Mouse (Mus musculus): ENCODE data around the gene Adat2. TPM values are rescaled to one million over a fixed set of nuclear protein-coding genes. Genes with fewer than 3 reads are reported as not detected.

Adat2 gene
- 1 to 10 TPM; 3.2 to 4.8 TPM for total RNA-seq (2021)
- polyA plus RNA-seq (2012; rRNA removed): 1.4 and 1.6 TPM in 2 replicates
- long read RNA-seq, partial matches to known transcripts: 0 of 3 reads
- long read RNA-seq, other reads (novel, unspliced or antisense): 0 of 3 reads

DNA sequence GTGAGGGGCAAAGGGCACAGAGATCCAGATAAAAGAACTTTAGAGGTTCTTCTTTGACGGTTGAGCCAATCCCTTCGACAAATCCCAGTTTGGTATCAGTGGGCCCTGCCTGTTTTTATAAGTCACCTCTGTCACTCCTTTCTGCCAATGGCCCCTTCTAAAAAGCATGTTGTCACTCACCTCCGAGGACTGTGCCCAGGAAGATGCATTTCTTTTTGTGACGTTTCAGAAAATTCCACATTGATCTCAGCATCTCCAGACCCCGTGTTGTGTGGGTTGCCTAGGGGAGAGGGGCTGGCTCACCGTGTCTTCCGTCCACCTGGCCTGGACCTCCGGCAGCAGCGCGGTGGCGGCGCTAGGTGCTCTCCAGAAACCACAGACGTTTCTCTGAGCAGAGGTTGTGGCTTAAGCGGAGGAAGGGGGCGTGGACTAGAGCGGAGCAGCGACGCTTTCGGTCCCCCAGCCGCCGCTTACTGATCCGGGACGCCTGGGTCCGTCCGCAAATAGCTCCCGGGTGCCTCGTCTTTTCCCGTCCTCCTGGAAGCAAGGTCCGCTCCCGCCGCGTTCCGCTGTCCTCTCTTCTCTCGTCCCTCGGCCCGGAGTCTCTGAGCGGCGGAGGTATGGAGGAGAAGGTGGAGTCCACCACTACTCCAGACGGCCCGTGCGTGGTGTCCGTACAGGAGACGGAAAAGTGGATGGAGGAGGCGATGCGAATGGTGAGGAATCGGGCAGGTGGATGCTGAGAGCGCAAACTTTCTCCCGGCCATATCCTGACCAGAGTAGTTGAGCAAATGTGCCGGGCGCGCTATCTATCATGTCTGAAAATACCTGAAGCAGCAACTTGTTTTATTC lies at the start of gene Adat2, which contains the start of gene Pex3:
Gene Adat2, plus strand, starts transcription at position 249 of the 852 bp plus-strand sequence.
Gene Pex3, minus strand, starts transcription at position 497 of the 852 bp plus-strand sequence.
- peak; percentile 93 for DNase-seq

DNA sequence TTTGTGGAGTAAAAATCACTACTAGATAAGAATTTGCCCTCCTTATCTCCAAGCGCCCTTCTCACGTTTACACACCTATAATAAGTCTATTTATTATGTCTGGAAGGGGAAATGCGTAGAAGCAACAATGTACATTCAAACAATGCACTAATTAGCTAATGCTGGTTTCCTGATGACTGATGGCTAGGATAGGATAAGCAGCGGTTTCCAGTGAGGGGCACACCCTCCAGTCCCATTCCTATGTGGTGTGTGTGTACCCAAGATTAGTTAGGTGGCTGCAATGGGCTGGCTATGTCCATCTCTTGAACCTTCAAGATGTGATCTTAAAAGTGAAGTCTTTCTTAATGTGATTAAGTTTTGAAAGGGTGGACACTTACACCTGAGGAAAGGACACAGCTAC lies 30.8 kb upstream of the Adat2 start:
- no peak for DNase-seq

DNA sequence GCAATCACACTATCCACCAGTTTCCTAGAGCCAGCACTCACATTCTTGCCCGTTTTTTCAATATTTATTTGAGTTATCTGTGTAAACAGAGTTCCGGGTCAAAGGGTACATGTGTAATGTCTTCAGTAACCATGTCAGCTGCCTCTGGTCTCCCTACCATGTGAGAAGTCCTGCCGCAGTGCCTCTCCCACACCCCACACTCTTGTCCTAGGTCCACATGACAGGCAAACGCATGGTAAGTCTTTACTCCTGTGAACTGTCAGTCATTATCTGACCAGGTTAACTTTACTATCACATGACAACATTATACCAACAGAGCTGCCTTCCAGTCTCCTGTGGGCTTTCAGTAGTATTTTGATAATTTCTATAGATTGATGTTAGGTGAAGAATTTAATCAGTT lies 24.5 kb upstream of the Adat2 start:
- DNase-seq: no peak

DNA sequence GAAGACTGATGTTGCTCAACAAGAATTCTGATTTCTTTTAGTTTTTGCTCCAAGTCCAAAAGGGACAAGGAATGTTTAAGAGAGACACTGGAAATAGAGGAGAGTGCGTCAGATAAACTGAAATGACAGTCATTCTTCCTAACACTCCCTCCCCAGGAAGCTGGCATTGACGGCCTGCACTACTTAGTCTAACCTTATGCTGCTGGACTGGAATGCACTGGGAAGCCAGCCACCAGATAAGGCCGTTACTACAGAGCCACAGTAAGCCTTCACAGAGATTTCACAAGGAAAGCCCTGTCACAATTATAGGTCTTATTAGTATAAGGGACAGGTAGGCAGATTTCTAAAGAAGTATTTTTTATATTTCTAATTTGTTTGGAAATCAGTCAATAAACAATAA lies 17.9 kb upstream of the Adat2 start:
- no peak for DNase-seq

DNA sequence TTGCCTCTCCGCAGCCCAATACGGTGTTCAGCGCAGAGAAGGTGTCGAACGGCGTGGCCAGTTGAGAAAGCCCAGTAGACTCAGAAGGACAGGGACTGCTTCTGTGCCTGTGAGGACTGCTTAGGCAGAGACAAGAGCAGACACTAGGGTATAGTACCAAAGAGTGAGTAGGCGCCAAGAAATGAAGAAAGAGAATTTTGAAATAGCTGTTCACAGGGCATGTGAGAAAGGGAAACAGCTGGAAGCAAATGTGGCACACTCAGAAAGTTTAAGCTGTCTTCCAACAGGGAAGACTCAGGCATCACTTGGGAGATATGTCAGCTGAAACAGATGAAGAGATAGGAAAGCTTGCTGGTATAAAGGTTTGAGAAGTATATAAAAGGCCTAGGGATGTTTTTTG lies 16.0 kb upstream of the Adat2 start:
- DNase-seq: no peak

DNA sequence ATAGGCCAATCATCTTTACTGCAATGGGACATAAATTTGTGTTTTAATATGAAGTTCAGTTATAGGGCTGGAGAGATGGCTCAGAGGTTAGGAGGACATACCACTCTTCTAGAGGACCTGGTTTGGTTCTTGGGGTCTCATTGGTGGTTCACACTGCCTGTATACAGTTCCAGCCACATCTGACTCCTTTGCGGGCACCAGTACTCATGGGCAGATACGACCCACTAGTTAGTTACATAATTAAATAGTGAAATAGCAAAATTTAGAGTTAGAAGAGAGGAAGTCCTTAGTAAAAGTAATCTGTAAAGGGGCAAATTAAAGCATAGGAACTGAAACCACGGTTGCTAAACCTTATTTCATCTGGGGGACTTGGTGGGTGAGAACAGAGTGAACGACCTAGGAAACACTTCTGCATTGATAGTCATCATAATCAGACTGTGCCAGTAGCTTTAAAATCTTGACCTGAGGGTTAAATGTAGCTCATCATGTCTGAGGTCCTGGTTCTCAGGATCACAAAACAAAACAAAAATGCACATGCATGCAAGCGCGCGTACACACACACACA lies 12.8 kb upstream of the Adat2 start:
- DNase-seq: no peak

DNA sequence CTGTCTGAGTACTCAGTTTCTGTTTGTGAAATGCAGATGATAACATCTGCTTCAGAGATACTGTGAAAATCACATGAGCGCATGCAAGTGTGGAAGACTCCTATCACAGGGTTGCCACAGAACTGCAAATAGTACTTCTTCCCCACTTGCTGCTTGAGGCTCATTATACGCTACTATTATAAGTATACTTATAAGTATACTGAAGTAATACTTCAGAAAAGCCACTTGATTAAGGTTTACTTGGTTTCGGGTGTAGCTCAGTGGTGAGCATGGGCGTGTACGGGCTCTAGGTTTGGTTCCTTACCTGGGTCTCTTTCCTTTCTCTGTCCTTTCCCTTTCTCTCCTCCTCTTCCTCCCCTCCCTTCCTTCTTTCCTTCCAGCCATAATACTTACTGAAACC lies 11.0 kb upstream of the Adat2 start:
- DNase-seq: no peak

DNA sequence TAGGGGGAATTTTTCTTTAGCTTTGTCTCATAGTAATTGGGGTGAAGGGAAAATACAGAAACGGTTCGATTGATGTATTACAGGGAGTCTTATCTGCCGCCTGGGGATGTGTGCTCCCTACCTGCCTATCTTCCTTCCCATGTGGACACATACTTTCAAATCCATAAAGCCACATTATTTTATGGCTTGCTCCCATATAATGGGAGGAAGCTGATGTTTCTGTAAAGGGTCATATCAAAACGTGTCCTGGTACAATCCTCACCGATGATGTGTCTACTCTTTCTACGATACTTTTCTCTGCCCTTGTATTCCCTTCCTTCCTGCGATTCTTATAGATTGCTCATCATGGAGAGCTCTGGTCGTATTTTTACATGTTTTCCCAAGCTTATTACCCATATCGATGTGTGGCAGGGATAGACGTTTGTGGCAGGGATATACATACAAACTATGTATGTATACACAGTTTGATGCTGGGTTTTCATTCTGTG lies 848 bp downstream of the Adat2 start:
- no peak for DNase-seq

DNA sequence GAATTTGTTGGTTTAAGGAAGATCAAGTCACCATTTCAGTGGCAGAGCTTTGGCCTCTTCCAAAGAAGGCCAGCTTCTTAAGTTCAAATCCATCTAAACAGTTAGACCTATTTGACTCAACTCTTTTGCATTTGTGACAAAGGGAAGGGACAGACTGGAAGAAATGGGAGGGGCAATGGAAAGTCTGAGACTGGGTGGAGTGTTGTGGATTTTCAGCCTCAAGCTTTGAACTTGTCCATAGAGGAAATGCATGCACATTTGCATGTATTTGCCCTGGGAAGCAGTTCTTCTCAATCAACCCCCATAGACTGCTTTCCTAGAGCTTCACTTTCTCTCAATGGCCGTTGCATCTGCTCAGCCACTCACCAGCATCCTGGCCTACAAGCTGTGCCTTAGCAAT lies 1.6 kb downstream of the Adat2 start:
- DNase-seq: no peak

DNA sequence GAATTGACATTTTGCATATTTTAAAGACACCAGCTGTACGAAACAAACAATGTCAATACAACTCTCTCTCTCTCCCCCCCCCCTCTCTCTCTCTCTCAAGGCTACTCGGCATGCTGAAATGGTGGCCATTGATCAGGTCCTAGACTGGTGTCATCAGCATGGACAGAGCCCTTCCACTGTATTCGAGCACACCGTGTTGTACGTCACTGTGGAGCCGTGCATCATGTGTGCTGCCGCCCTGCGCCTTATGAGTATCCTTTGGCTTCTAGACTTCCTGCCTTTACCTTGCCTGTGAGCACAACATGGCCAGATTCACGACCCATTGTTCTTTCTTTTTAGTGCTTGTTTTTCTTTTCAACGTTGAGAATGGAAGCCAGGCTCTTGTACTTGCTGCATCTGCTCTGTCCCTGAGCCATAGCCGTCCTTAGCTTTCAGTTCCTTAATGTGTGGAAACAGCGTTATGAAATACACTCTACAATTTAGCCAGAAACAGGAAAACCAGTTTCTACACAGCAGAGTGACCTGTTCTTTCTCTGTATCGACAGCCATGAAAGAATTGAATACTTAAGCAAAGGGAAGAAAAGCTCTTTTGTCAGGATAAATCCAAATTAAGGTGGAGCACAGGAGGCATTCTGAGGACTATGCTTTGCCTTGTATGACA lies 7.5 kb downstream of the Adat2 start:
- no peak for DNase-seq

DNA sequence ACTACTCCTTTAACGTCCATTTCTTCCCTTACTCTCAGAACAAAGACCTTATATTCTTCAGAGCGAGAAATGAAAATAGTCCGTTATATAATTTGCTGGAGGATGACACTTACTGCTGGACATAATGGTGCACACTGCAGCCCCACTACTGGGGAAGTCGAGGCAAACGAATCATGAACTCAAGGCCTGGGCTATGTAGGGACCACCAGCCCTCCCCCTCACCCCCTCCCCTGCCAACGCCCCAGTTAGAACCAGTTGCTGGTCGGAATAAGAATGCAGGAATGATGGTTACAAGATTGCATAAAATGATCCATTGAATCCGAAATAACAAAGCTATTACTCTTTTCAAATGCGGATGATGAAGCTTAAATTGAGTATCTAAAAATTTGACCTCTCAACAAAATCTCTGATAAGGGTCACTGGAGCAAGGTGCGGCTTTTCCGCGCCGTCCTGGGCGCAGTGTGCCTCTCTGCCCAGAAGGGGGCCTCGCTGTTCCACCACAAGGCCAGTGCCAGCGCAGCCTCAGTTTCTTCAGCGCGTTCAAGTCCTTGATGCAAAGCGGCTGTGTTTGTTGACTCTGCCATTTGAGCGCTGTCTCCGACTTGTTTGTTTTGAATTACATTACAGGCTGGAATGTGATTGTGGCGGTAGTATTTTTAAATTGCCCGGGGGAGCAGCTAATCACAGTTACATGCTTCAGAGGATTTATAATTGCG lies 11.8 kb downstream of the Adat2 start:
- DNase-seq: peak; percentile 69

DNA sequence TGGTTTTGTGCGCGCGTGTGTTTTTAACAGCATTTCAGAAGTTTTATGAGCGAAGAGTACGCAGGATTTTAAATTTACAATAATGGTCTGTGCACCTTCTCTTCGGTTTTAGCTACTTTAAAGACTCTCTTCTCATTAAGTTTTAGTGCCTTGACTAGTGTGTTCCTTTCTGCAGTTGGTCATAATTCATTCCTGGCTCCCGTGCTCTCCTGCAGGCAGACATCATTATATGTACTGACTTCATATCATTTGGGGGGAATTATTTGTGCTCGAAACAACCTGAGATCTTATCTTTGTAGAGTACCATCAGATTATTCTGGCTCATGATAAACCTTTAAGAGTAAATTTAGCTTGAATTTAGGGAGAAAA lies 12.4 kb downstream of the Adat2 start:
- DNase-seq: no peak

DNA sequence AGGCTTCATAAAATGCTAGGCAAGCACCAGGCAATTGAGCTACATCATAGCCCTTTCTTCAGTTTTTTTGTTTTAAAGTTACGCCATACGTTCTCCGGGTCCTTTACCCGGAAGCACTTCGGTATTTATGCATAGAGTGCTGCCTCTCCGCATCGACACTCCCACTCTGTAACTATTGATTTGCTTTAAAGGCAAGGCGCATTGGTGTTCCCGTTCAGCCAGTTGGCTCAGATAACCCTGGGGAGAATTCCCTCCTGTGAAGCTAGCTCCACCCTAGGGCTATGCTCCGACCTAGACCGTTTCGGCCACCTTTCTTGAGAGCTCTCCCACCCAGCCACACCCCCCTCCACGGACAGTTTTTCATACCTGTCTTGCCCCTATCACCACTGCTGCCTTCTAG lies 13.7 kb downstream of the Adat2 start:
- no peak for DNase-seq

DNA sequence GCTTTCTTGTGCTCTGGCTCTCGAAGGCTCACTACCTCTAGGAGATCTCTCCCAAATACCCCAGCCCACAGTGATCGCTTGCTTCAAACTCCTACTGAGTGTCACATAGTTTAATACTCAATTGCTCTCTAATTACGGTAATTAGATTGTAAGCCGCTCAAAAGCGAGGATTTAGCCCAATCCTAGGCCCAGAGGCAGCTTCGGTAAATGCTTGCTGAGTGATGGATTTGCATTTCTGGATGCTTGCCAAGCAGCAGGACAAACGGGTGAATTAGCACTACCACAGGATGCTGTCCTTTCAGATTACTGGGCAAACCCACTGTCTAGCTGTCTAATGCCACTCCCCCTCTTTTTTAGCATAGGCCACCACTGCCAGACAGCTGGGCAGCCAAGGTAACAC lies 17.1 kb downstream of the Adat2 start:
- DNase-seq: no peak

DNA sequence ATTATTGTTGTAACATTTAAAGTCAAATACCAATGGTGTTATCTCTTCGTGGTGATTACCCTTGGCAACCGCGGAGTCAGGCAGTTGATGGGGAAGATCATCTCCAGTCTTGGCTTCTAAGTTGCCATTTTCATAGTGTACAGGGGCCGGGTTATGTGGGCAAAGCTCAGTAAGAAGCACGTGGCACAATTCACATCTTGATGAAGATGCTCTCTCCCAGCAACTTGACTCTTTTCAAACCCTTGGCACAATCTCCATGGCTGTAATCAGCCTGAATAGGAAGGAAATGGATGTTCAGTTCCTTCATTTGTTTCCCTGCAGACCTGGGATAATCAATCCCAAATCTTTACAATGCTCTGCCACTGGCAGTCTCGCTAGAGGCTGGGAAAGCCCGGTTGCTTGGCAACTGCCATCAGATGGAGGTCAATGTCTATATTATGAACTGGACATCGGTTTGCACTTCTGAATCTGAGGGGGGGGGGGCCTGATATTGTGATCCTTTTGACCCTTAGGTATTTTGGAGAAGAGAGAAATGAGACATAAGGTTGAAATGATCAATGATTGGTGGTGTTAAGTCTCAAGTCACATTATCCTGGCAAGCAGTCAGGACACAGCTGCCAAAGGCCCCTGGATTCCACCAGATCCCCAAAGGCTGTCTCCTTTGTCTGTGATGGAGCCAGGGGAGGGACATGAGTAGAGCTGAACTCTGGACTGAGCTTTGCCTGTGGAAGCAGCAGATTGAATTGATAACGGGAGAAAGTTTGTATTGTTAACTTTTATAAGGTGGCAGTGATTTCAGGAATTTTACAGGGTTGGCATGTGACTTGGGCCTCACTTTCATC lies 18.2 kb downstream of the Adat2 start:
- no peak for DNase-seq

DNA sequence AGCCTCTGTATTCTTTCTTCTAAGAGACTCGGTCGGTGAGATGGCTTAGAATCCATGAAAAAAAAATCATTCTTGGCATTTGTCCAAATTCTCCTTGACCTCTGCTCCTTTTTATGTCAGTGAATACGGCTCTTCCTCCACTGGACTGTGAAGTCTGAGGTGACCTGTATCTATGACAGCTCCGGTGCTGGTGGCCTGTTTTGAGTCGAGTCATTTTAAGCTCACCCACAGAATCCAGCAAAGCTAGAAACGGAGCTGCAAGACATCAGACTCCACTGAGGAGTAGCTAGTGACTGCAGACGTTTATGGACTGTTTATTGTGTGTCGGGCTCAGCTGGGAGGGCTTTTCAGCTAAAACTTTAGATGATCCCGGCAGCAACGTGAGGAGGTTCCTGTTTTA lies 19.3 kb downstream of the Adat2 start:
- DNase-seq: peak; percentile 25

DNA sequence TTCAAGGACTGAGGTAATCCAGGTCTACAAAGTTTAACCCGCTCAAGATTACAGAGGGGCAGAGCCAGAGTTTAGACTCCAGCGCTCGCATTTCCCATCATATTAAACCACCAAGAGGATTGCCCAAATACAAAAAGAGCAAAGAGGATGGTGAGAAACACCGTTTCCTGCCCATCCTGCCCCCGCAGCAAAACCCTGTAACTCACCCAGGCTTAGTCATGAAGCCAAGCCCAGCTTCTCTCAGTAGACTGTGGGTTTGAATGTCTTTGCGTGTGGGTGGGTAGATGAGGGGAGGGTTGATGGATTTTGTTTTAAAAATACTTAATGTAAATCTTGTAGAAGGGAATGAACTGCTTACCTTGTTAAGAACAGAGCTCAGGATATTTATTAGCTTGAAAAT lies 19.7 kb downstream of the Adat2 start:
- DNase-seq: no peak

DNA sequence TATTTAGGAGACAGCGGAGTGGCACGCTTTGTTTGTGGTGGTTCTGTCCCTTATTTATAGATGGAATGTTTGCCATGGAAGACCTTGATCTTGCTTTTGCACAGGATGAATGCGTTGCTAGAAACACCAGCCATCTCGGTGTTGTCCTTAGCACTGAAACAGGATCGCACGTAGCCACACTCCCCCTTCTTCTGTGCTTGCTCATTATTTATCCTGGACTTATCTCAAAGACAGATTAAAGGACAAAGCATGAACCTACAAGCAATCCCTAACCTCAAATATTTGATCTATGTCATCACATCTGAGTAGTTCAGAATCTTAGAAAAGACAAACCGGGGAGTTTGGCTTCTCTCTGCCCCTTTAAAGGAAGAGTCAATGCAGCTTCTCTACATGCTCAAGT lies 24.4 kb downstream of the Adat2 start:
- no peak for DNase-seq

DNA sequence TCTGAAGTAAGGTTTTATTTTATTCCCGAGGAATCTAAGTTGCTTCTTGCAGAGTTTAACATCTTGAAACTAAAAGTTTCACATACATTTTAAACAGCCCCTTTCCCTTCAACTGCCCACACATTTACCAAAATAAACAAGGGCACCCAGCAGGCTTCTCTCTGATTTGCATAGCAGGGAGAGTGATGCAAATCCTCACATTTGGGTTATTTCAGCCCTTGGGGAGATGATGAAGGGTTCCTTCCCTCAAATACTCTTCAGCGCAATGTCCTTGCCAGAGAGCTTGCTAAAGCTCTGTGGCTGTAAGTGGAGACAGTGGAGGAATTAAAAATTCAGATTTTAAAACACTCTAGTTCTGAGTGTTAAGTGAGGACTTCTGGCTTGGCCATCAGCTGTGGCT lies 35.2 kb downstream of the Adat2 start:
- no peak for DNase-seq

DNA sequence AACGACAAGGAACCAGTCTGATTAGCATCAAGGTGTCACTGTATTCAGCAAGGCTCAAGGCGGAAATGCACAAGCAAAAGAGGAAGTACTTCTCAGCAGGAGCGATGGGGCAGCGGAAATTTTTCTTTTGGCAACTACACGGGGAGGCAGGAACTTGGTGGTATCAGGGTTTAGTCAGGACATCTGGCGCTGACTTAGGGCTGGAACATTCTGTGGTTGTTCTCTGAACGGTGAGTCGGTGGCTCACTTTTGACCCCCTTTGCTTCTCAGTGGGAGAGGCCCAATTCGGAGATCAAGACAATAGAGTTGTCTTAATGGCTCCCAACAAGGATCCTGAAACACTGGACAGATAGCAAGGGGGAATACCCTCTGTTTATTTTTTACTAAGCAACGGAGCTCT lies 39.5 kb downstream of the Adat2 start:
- no peak for DNase-seq

DNA sequence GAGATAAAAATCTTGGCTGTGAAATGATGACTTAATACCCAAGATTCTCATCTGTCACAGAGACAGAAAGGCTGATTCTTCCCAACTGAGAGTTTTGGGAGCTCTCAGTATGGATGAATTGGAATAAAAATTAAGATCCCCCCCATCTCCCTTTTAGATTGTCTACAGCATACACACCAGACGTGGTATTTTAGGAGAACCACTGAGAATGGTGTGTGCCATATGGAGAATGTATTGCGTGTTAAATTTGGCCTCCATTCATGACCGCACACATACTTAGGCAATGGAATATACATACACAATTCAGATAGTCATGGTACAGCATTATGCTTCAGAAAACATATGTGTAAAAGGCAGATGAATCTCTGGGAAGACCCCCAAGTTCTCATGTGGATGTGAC lies 40.8 kb downstream of the Adat2 start:
- DNase-seq: no peak

All from adrenal gland, adult 2 months (tissue).